Mouse (Mus musculus) heart, embryonic 15.5 days (tissue): ENCODE data around the gene Bad. TPM values are rescaled to one million over a fixed set of nuclear protein-coding genes. Genes with fewer than 3 reads are reported as not detected.

Experiments used
- ATAC-seq: fragments of 200-750 bp; cut with Nextera tagmentation; replicated peaks from 2 replicates; pipeline ENCODE4 v1.8.0; 2017; ENCODE audit warnings: low read depth, moderate TSS enrichment; ENCODE audit not compliant: insufficient number of reproducible peaks, insufficient read depth, low FRiP score
- H3K27ac ChIP-seq: fragments of 300-500 bp; sonication (generic); 2 replicates; pipeline ENCODE4 v1.5.1; 2015; ENCODE audit warnings: mild to moderate bottlenecking, inconsistent platforms
- H3K27me3 ChIP-seq: fragments of 300-500 bp; sonication (generic); 2 replicates; pipeline ENCODE4 v1.6.1; 2015; ENCODE audit warnings: inconsistent platforms
- H3K36me3 ChIP-seq: fragments of 300-500 bp; sonication (generic); 2 replicates; pipeline ENCODE4 v1.6.1; 2015; ENCODE audit warnings: mild to moderate bottlenecking, inconsistent platforms
- H3K4me1 ChIP-seq: fragments of 300-500 bp; sonication (generic); replicated peaks from 2 replicates; pipeline ENCODE4 v1.6.1; 2015; ENCODE audit warnings: inconsistent platforms
- H3K4me2 ChIP-seq: fragments of 300-500 bp; sonication (generic); 2 replicates; pipeline ENCODE4 v1.6.1; 2015; ENCODE audit warnings: inconsistent platforms, mild to moderate bottlenecking, moderate library complexity
- H3K4me3 ChIP-seq: fragments of 300-500 bp; sonication (generic); 2 replicates; pipeline ENCODE4 v1.5.1; 2015; ENCODE audit warnings: mild to moderate bottlenecking, inconsistent platforms
- H3K9ac ChIP-seq: fragments of 300-500 bp; sonication (generic); 2 replicates; pipeline ENCODE4 v1.6.1; 2015; ENCODE audit warnings: mild to moderate bottlenecking, inconsistent platforms
- H3K9me3 ChIP-seq: fragments of 300-500 bp; sonication (generic); replicated peaks from 2 replicates; pipeline ENCODE4 v1.6.1; 2016; ENCODE audit warnings: inconsistent platforms
- WGBS: fragments of 180-500 bp; shearing (Covaris S2); methylation state at CpG from one replicate; pipeline ENCODE4 v1.1.7; 2015; ENCODE audit warnings: mixed read lengths; 5-methylcytosine and 5-hydroxymethylcytosine counted together
- polyA plus RNA-seq: library from polyadenylated mRNA; unstranded; fragments of >200 nt; fragmentation: Nextera tagmentation; extraction: Ambion mirVana; gene quantifications from 2 replicates; pipeline ENCODE4 v1.2.1, GENCODE M21; 2015

The Bad gene
- polyA plus RNA-seq, 1 experiment from 2014 or later: 55.6 TPM

GRCm38 (mm10) chr19:6939106-6940002 lies 2.3 kb upstream of the Bad start:
- WGBS: 88% methylated on average over 20 of the region's 20 CpGs
- ATAC-seq: no peak
- Histone ChIP-seq H3K9me3 (no peaks in the 10 kb centered on the region), H3K9ac (no peak overlapping the region), H3K4me2 (no peak overlapping the region), H3K4me1 (peaks cover 30% of the 10 kb centered on the region), H3K36me3 (no peaks in the 10 kb centered on the region), H3K27ac (no peak overlapping the region), H3K27me3 (peaks cover 20% of the 10 kb centered on the region), H3K4me3 (no peak overlapping the region)

- WGBS: 18% methylated on average over 29 of the region's 29 CpGs
- peak overlapping the region; percentile 67 for H3K27ac ChIP-seq
- 0 out of 2 replicates have a peak, but pooled peaks cover 4% of the 10 kb centered on the region for H3K36me3 ChIP-seq
- H3K4me1 ChIP-seq: peaks cover 28% of the 10 kb centered on the region
- peak overlapping the region; percentile 87 for H3K4me3 ChIP-seq
- H3K9ac ChIP-seq: peak overlapping the region; percentile 95
- ATAC-seq: 0 out of 2 replicates have a peak, but pooled peaks have one; percentile 0
- H3K4me2 ChIP-seq: peak overlapping the region; percentile 99
- no peaks in the 10 kb centered on the region for H3K9me3 ChIP-seq
- peaks cover 7% of the 10 kb centered on the region for H3K27me3 ChIP-seq
These were observed 987 bp upstream of the Bad start for GRCm38 (mm10) chr19:6940396-6941351.

- H3K4me1 ChIP-seq: peaks cover 28% of the 10 kb centered on the region
- H3K9me3 ChIP-seq: no peaks in the 10 kb centered on the region
- ATAC-seq: peak; percentile 90
- H3K4me2 ChIP-seq: peak within 1 kb of the TSS; percentile 99
- no peaks in the 10 kb centered on the region for H3K27me3 ChIP-seq
- peak within 1 kb of the TSS; percentile 95 for H3K9ac ChIP-seq
- 0 out of 2 replicates have a peak, but pooled peaks cover 14% of the 10 kb centered on the region for H3K36me3 ChIP-seq
- WGBS: under 1% methylated on average over 27 of the region's 27 CpGs
- H3K4me3 ChIP-seq: peak within 1 kb of the TSS; percentile 87
- H3K27ac ChIP-seq: peak within 1 kb of the TSS; percentile 95
These were observed 609 bp downstream of the Bad start, which contains the start of gene Gpr137 for GRCm38 (mm10) chr19:6942249-6942691. Gene Gpr137 (minus strand): TSS chr19:6942480.

GRCm38 (mm10) chr19:6942764-6943163 lies 1.1 kb downstream of the Bad start:
- 23% methylated on average over 5 of the region's 5 CpGs for WGBS
- Histone ChIP-seq H3K4me1 (peaks cover 28% of the 10 kb centered on the region), H3K27ac (peak overlapping the region; percentile 95), H3K4me2 (peak overlapping the region; percentile 99), H3K9ac (peak overlapping the region; percentile 95), H3K27me3 (no peaks in the 10 kb centered on the region), H3K9me3 (no peaks in the 10 kb centered on the region), H3K36me3 (0 out of 2 replicates have a peak, but pooled peaks cover 14% of the 10 kb centered on the region), H3K4me3 (peak overlapping the region; percentile 87)
- ATAC-seq: no peak

GRCm38 (mm10) chr19:6943709-6944108 lies 2.0 kb downstream of the Bad start:
- Histone ChIP-seq H3K4me2 (no peak overlapping the region), H3K27ac (no peak overlapping the region), H3K9ac (no peak overlapping the region), H3K27me3 (no peaks in the 10 kb centered on the region), H3K36me3 (0 out of 2 replicates have a peak, but pooled peaks cover 14% of the 10 kb centered on the region), H3K4me1 (peaks cover 28% of the 10 kb centered on the region), H3K9me3 (no peaks in the 10 kb centered on the region), H3K4me3 (no peak overlapping the region)
- ATAC-seq: no peak
- WGBS: 92% methylated on average over 6 of the region's 6 CpGs

- H3K4me2 ChIP-seq: no peak overlapping the region
- no peak overlapping the region for H3K27ac ChIP-seq
- 0 out of 2 replicates have a peak, but pooled peaks cover 14% of the 10 kb centered on the region for H3K36me3 ChIP-seq
- H3K9me3 ChIP-seq: no peaks in the 10 kb centered on the region
- H3K4me3 ChIP-seq: no peak overlapping the region
- H3K27me3 ChIP-seq: no peaks in the 10 kb centered on the region
- no peak for ATAC-seq
- peaks cover 25% of the 10 kb centered on the region for H3K4me1 ChIP-seq
- 65% methylated on average over 4 of the region's 4 CpGs for WGBS
- H3K9ac ChIP-seq: no peak overlapping the region
These were observed 6.1 kb downstream of the Bad start for GRCm38 (mm10) chr19:6947742-6948141.

GRCm38 (mm10) chr19:6948186-6948585 lies 6.5 kb downstream of the Bad start:
- 77% methylated on average over 4 of the region's 4 CpGs for WGBS
- Histone ChIP-seq H3K27ac (no peak overlapping the region), H3K9ac (no peak overlapping the region), H3K4me1 (peaks cover 25% of the 10 kb centered on the region), H3K4me3 (no peak overlapping the region), H3K36me3 (0 out of 2 replicates have a peak, but pooled peaks cover 14% of the 10 kb centered on the region), H3K27me3 (no peaks in the 10 kb centered on the region), H3K4me2 (no peak overlapping the region), H3K9me3 (no peaks in the 10 kb centered on the region)
- no peak for ATAC-seq

- no peaks in the 10 kb centered on the region for H3K27me3 ChIP-seq
- ATAC-seq: no peak
- peaks cover 14% of the 10 kb centered on the region; the same call in 1 of the 2 replicates for H3K36me3 ChIP-seq
- no peak overlapping the region for H3K9ac ChIP-seq
- H3K4me2 ChIP-seq: no peak overlapping the region
- H3K4me3 ChIP-seq: no peak overlapping the region
- H3K27ac ChIP-seq: no peak overlapping the region; the same call in 1 of the 2 replicates
- H3K9me3 ChIP-seq: no peaks in the 10 kb centered on the region
- WGBS: 89% methylated on average over 5 of the region's 5 CpGs
- H3K4me1 ChIP-seq: peaks cover 31% of the 10 kb centered on the region
These were observed 7.9 kb downstream of the Bad start for GRCm38 (mm10) chr19:6949532-6949931.

- peaks cover 18% of the 10 kb centered on the region; the same call in 1 of the 2 replicates for H3K36me3 ChIP-seq
- WGBS: 62% methylated on average over 5 of the region's 5 CpGs
- H3K27me3 ChIP-seq: no peaks in the 10 kb centered on the region
- H3K27ac ChIP-seq: peak overlapping the region; percentile 99
- peak overlapping the region; percentile 83 for H3K4me2 ChIP-seq
- ATAC-seq: no peak
- H3K4me1 ChIP-seq: peaks cover 35% of the 10 kb centered on the region
- H3K4me3 ChIP-seq: peak overlapping the region; percentile 70
- H3K9ac ChIP-seq: peak overlapping the region; percentile 83; the same call in 1 of the 2 replicates
- H3K9me3 ChIP-seq: no peaks in the 10 kb centered on the region
These were observed 8.3 kb downstream of the Bad start for GRCm38 (mm10) chr19:6949951-6950350.

GRCm38 (mm10) chr19:6950613-6951153 lies 9.0 kb downstream of the Bad start:
- H3K36me3 ChIP-seq: peaks cover 22% of the 10 kb centered on the region; the same call in 1 of the 2 replicates
- under 1% methylated on average over 28 of the region's 28 CpGs for WGBS
- no peaks in the 10 kb centered on the region for H3K27me3 ChIP-seq
- peak overlapping the region; percentile 83 for H3K4me2 ChIP-seq
- peak overlapping the region; percentile 99 for H3K27ac ChIP-seq
- H3K4me1 ChIP-seq: peaks cover 42% of the 10 kb centered on the region
- H3K4me3 ChIP-seq: peak overlapping the region; percentile 70
- peak overlapping the region; percentile 83 for H3K9ac ChIP-seq
- no peaks in the 10 kb centered on the region for H3K9me3 ChIP-seq
- ATAC-seq: peak; percentile 19
